Mouse (Mus musculus) lung, adult 2 months (tissue): ENCODE measurements around the gene Fkbp1a.

Experiments used
- CTCF ChIP-seq: fragments of 200-500 bp; IDR thresholded peaks from 2 replicates; pipeline ENCODE4 v1.5.1; 2011; ENCODE audit warnings: mild to moderate bottlenecking, low read length, control low read depth; ENCODE audit not compliant: insufficient read depth
- POLR2A ChIP-seq: fragments of 200-500 bp; IDR thresholded peaks from 2 replicates; pipeline ENCODE4 v1.6.1; 2011; ENCODE audit warnings: low read depth, mild to moderate bottlenecking, control low read depth, low read length, borderline replicate concordance; ENCODE audit errors: extremely low read depth

DNA sequence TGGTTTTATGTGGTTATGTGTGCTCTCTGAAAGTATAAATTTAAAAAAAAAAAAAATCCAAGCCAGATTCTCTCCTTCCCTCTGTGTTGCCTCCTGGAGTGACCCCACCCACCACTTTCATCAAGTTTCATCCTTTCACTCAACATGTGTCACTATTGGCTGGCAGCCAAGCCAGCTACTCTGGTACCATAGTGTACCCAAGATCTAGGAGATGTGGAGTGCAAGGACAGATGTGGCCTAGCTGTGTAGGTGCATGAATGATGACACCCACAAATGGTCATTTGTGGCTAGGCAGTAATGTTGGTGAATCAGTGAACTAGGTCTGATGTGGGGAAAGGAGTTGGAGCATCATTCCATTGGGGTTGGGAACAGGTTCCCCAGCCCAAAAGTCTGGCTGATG is 13.1 kb upstream of the Fkbp1a start:
- TF ChIP-seq POLR2A, result no peak
- no peak for TF ChIP-seq CTCF
